Comparison of ENCODE assay signal across 13 mouse cellular contexts in the genomic region with DNA sequence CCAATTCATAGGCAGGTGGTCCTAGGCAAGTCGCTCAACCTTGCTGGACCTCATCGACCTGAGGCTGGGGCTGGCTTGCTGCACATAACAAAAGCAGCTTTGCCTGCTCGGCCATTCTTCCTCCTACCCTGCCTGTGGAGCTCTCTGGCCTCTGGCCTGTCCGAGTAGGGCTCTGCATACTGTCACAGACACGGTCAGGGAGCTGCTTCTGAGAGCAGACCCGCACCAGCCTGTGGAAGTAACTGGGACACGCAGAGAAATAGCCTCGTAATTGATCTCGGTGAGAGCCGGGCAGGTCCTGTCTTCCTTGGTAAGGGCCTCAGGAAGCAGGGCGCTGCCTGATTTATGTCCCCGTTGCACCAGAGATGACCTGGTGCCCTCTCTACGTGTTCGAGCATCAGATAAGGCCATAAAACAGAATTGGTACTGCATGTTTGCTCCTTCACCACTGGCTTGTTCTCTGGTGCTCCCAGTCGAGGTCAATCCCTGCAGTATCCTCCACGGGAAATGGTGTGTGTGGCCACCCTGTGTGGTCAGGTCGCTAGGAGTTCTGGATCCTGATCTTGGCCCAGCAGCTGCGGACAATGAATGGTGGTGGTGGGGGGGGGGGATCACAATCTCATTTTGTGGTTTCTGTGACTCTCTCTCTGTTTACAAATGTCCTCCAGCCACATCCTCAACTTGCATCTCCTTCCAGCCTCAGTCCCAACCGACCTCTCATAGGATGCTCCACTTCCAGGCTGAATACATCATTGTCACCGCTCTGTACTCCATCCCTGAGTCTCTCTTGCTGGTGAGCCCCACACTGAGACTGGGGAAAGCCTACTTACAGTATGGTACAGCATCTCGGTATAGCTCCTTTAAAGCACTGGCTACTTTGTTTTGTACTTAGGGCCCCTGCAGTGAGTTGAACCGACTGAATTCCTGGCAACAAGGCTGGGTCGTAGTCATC. TPM values are rescaled to one million over a fixed set of nuclear protein-coding genes. Genes with fewer than 3 reads are reported as not detected.
DNase-seq lines count a peak whose midpoint lies in the region; ATAC-seq and TF ChIP-seq lines count a peak whose summit lies in the region.
"Had no signal": no experiment of that assay in that cellular context is flagged by ENCODE, and none has a peak within 500 bp of the region (broad histone marks: within the 10 kb centered on the region; RNA-seq: fewer than 3 reads in every experiment).

No protein-coding gene starts in this region.

- TF ChIP-seq CTCF in kidney, postnatal 0 days (IDR thresholded peaks at IDR 0.05; ENCODE audit: low read depth), result no peak

- peak; percentile 51 for DNase-seq in kidney, postnatal 0 days (ENCODE audit: low spot score)
- no peak for DNase-seq in kidney, adult 11 months
- peak; percentile 40 for DNase-seq in MN1 (ENCODE audit: low spot score)
- peak; percentile 55 for DNase-seq in embryo, embryonic 10.5 days (ENCODE audit: low spot score)
- peak; percentile 63 for DNase-seq in mesoderm, embryonic 11.5 days (ENCODE audit: low read depth, low spot score)
- DNase-seq in left cerebral cortex, adult 18-20 months (ENCODE audit: low spot score in 2 of 2), result no peak
- DNase-seq in layer of hippocampus, postnatal 25 days (ENCODE audit: extremely low spot score in 1 of 2, low spot score in 1 of 2), result no peak
- no peak for DNase-seq in hindbrain, embryonic 14.5 days (ENCODE audit: low spot score)
- DNase-seq: cerebellum, adult 18-20 months; heart, postnatal 14 days; right cerebral cortex, postnatal 14 days; thymus, postnatal 25 days had no signal

- no peaks in the 10 kb centered on the region for H3K27me3 ChIP-seq in kidney, postnatal 0 days (ENCODE audit: insufficient read depth, low read length)
- H3K27me3 ChIP-seq in hindbrain, embryonic 14.5 days (ENCODE audit: control insufficient read depth, insufficient read depth, low read length), result no peaks in the 10 kb centered on the region

- no peaks in the 10 kb centered on the region for H3K9me3 ChIP-seq in kidney, postnatal 0 days (replicated peaks; ENCODE audit: low read length)
- no peaks in the 10 kb centered on the region for H3K9me3 ChIP-seq in hindbrain, embryonic 14.5 days (ENCODE audit: control insufficient read depth, low read length)

- no peak overlapping the region for H3K9ac ChIP-seq in kidney, postnatal 0 days (ENCODE audit: low read depth, low read length)
- no peak overlapping the region for H3K9ac ChIP-seq in hindbrain, embryonic 14.5 days
- H3K9ac ChIP-seq: liver, embryonic 14.5 days had no signal

- H3K4me2 ChIP-seq in kidney, postnatal 0 days (ENCODE audit: low read length), result peak overlapping the region; percentile 15; the same call in 1 of the 2 replicates
- H3K4me2 ChIP-seq in hindbrain, embryonic 14.5 days (replicated peaks), result no peak overlapping the region

- H3K4me1 ChIP-seq in kidney, postnatal 0 days (replicated peaks; ENCODE audit: insufficient read depth, low read length), result peaks cover 36% of the 10 kb centered on the region
- H3K4me1 ChIP-seq in hindbrain, embryonic 14.5 days (replicated peaks; ENCODE audit: control insufficient read depth, insufficient read depth, low read length), result peaks cover 5% of the 10 kb centered on the region

- no peaks in the 10 kb centered on the region for H3K36me3 ChIP-seq in kidney, postnatal 0 days (ENCODE audit: insufficient read depth, low read length)
- H3K36me3 ChIP-seq in hindbrain, embryonic 14.5 days (replicated peaks; ENCODE audit: control insufficient read depth, insufficient read depth), result no peaks in the 10 kb centered on the region

- WGBS in kidney, postnatal 0 days, result 19% methylated on average over 23 of the region's 23 CpGs
- WGBS in hindbrain, embryonic 14.5 days, result 61% methylated on average over 23 of the region's 23 CpGs

- H3K27ac ChIP-seq in kidney, postnatal 0 days, result peak overlapping the region; percentile 73
- no peak overlapping the region for H3K27ac ChIP-seq in hindbrain, embryonic 14.5 days
- H3K27ac ChIP-seq: liver, embryonic 14.5 days had no signal

- H3K4me3 ChIP-seq in kidney, postnatal 0 days (replicated peaks; ENCODE audit: low read depth, low read length), result no peak overlapping the region
- H3K4me3 ChIP-seq in hindbrain, embryonic 14.5 days (replicated peaks; ENCODE audit: low read length), result no peak overlapping the region

- ATAC-seq in kidney, postnatal 0 days (replicated peaks; ENCODE audit: low FRiP score, low read depth), result peak; percentile 18; the same call in 1 of the 2 replicates
- ATAC-seq in hindbrain, embryonic 14.5 days (ENCODE audit: low FRiP score), result no peak

RNA-seq across cellular contexts. Expression of a gene that starts 12.5 kb away (rescaled TPM):
- 60.7 and 71.7 TPM in 2 replicates for polyA plus RNA-seq in kidney, postnatal 0 days (2015; fragmentation: Nextera tagmentation; extraction: Ambion mirVana)
- total RNA-seq in left cerebral cortex, adult 18-20 months (2021), result 10 to 100 TPM; 89.1 to 89.2 TPM
- total RNA-seq in layer of hippocampus, postnatal 25 days (2021), result 10 to 100 TPM; 93.8 to 95.1 TPM
- 46.2 and 52.8 TPM in 2 replicates for polyA plus RNA-seq in hindbrain, embryonic 14.5 days (2014; fragmentation: Nextera tagmentation; extraction: Ambion mirVana)

RNA-seq across cellular contexts. Expression of a gene that starts 23.6 kb away (rescaled TPM):
- 3.3 and 3.7 TPM in 2 replicates for polyA plus RNA-seq in kidney, postnatal 0 days (2015; fragmentation: Nextera tagmentation; extraction: Ambion mirVana)
- 1 to 10 TPM; 1.5 to 1.7 TPM for total RNA-seq in left cerebral cortex, adult 18-20 months (2021)
- total RNA-seq in layer of hippocampus, postnatal 25 days (2021), result under 1 TPM; 0.71 to 0.80 TPM
- polyA plus RNA-seq in hindbrain, embryonic 14.5 days (2014; fragmentation: Nextera tagmentation; extraction: Ambion mirVana), result 0.78 and 0.90 TPM in 2 replicates

RNA-seq across cellular contexts. Expression of a gene that starts 32.1 kb away (rescaled TPM):
- 2.2 and 2.3 TPM in 2 replicates for polyA plus RNA-seq in kidney, postnatal 0 days (2015; fragmentation: Nextera tagmentation; extraction: Ambion mirVana)
- total RNA-seq in left cerebral cortex, adult 18-20 months (2021), result 1 to 10 TPM; 7.9 to 8.3 TPM
- total RNA-seq in layer of hippocampus, postnatal 25 days (2021), result 10 to 100 TPM in 1 of 2 experiments, 1 to 10 TPM in 1; 9.1 to 10.9 TPM
- 3.4 and 4.4 TPM in 2 replicates for polyA plus RNA-seq in hindbrain, embryonic 14.5 days (2014; fragmentation: Nextera tagmentation; extraction: Ambion mirVana)

Comparison
In these comparisons a context has a peak if more than half of its experiments do, and no peak if none do; other contexts are left out.
1. DNase-seq: peak in kidney, postnatal 0 days (single experiment), MN1 (single experiment), embryo, embryonic 10.5 days (single experiment) and mesoderm, embryonic 11.5 days (single experiment); none in kidney, adult 11 months (single experiment), left cerebral cortex, adult 18-20 months (0 of 2), layer of hippocampus, postnatal 25 days (0 of 2) and hindbrain, embryonic 14.5 days (single experiment).